Comparison of ENCODE assay signal across 8 mouse cellular contexts in the genomic region with DNA sequence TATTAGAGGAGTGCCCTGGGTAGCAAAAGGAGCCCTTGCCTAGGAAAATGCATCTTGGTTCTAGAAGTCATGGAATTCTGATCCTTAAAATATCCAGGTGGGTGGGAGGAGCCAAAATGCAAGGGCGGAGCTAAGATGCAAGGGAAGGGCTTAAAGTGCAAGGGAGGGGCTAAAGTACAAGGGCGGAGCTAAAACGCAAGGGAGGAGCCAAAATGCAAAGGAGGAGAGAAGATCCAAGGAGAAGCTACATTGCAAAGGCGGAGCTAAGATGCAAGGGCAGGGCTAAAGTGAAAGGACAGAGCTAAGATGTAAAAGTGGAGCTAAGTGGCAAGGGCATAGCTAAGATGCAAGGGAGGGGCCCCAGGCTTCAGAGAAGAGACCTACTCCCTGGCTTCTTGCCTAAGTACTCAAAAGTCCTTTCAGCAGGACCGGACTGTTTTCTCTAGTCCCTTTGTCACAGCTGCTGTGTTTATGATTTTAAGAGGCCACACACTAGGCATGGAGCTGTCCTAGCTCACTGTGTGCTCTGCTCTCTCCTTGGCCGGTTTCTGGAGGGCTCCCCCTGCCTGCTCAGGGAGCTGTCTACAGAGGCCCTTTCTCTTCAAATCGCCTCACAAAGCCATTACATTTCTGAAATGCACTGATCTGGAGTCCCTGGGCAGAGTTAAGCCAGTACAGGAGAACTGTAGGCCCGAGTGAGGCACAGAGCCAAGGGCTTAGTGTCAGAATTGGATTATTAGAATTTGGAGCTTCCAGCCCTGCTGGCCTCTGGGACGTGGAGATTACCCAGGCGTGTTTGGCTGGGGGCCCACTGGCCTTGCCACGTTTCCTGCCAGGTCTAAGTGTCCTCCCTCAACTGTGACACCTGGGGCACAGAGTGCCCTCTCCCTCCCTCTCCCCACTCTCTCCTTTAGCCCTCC. TPM values are rescaled to one million over a fixed set of nuclear protein-coding genes. Genes with fewer than 3 reads are reported as not detected.
A peak's percentile ranks its signal among the peaks of the same experiment; 100 is the strongest.
DNase-seq lines count a peak whose midpoint lies in the region; ATAC-seq and TF ChIP-seq lines count a peak whose summit lies in the region.

No protein-coding gene starts in this region.

- H3K27ac ChIP-seq in midbrain, embryonic 11.5 days (ENCODE audit: low read depth, low read length): no peak overlapping the region
- H3K27ac ChIP-seq in midbrain, embryonic 10.5 days (replicated peaks): no peak overlapping the region; the same call in 1 of the 2 replicates
- 0 out of 2 replicates have a peak overlapping the region, but pooled peaks have one; percentile 10 for H3K27ac ChIP-seq in cerebellum, adult 2 months (ENCODE audit: insufficient read depth, low read length)
- peak overlapping the region; percentile 7; the same call in 1 of the 2 replicates for H3K27ac ChIP-seq in intestine, postnatal 0 days (ENCODE audit: low read depth, low read length)
- H3K27ac ChIP-seq in midbrain, embryonic 14.5 days (replicated peaks; ENCODE audit: low read depth, low read length): peak overlapping the region; percentile 57

- no peaks in the 10 kb centered on the region for H3K36me3 ChIP-seq in midbrain, embryonic 11.5 days (ENCODE audit: control insufficient read depth, insufficient read depth, low read length)
- no peaks in the 10 kb centered on the region for H3K36me3 ChIP-seq in midbrain, embryonic 10.5 days
- H3K36me3 ChIP-seq in intestine, postnatal 0 days (ENCODE audit: control insufficient read depth, insufficient read depth): no peaks in the 10 kb centered on the region
- no peaks in the 10 kb centered on the region for H3K36me3 ChIP-seq in midbrain, embryonic 14.5 days (ENCODE audit: control insufficient read depth, insufficient read depth, low read length)

- no peak for TF ChIP-seq POLR2A in cerebellum, adult 2 months (IDR thresholded peaks at IDR 0.05; ENCODE audit: borderline replicate concordance, insufficient read depth, low read length)

- DNase-seq in midbrain, embryonic 11.5 days (ENCODE audit: low spot score, missing footprints): peak; percentile 75
- DNase-seq in midbrain, embryonic 10.5 days (ENCODE audit: low spot score): no peak
- peak; percentile 67 to 78 for DNase-seq in cerebellum, adult 2 months
- DNase-seq in midbrain, embryonic 14.5 days: peak; percentile 75
- DNase-seq in frontal cortex, adult 2 months (ENCODE audit: extremely low spot score in 1 of 2, low spot score in 1 of 2): no peak
- DNase-seq in layer of hippocampus, adult 11-12 months (ENCODE audit: low spot score): no peak
- no peak for DNase-seq in layer of hippocampus, postnatal 14 days (ENCODE audit: low spot score in 2 of 2)

- H3K27me3 ChIP-seq in midbrain, embryonic 11.5 days (ENCODE audit: control insufficient read depth, insufficient read depth, low read length): no peaks in the 10 kb centered on the region
- H3K27me3 ChIP-seq in midbrain, embryonic 10.5 days (ENCODE audit: low read depth, poor library complexity, severe bottlenecking): no peaks in the 10 kb centered on the region; the same call in 1 of the 2 replicates
- no peaks in the 10 kb centered on the region for H3K27me3 ChIP-seq in cerebellum, adult 2 months (ENCODE audit: control insufficient read depth, insufficient read depth, low read length)
- no peaks in the 10 kb centered on the region for H3K27me3 ChIP-seq in intestine, postnatal 0 days (replicated peaks; ENCODE audit: control insufficient read depth, insufficient read depth, low read length)
- no peaks in the 10 kb centered on the region for H3K27me3 ChIP-seq in midbrain, embryonic 14.5 days (ENCODE audit: control insufficient read depth, insufficient read depth, low read length)

- no peak overlapping the region for H3K9ac ChIP-seq in midbrain, embryonic 11.5 days (ENCODE audit: low read length)
- H3K9ac ChIP-seq in intestine, postnatal 0 days (ENCODE audit: low read depth, low read length): no peak overlapping the region
- no peak overlapping the region for H3K9ac ChIP-seq in midbrain, embryonic 14.5 days (replicated peaks; ENCODE audit: low read length)

- WGBS in midbrain, embryonic 11.5 days: 51% methylated on average over 11 of the region's 11 CpGs
- WGBS in midbrain, embryonic 10.5 days: 58% methylated on average over 11 of the region's 11 CpGs
- WGBS in cerebellum, adult 2 months: 32% methylated on average over 11 of the region's 11 CpGs
- WGBS in intestine, postnatal 0 days: 38% methylated on average over 11 of the region's 11 CpGs
- WGBS in midbrain, embryonic 14.5 days: 39% methylated on average over 11 of the region's 11 CpGs

- no peak for ATAC-seq in midbrain, embryonic 11.5 days (ENCODE audit: low FRiP score)
- ATAC-seq in intestine, postnatal 0 days: peak; percentile 48
- ATAC-seq in midbrain, embryonic 14.5 days (ENCODE audit: low FRiP score, low TSS enrichment): peak; percentile 43; the same call in 1 of the 2 replicates

- H3K4me1 ChIP-seq in midbrain, embryonic 11.5 days (ENCODE audit: control insufficient read depth, insufficient read depth, low read length): no peaks in the 10 kb centered on the region
- peaks cover 23% of the 10 kb centered on the region for H3K4me1 ChIP-seq in midbrain, embryonic 10.5 days
- peaks cover 18% of the 10 kb centered on the region for H3K4me1 ChIP-seq in cerebellum, adult 2 months (ENCODE audit: control insufficient read depth, insufficient read depth, low read length)
- H3K4me1 ChIP-seq in intestine, postnatal 0 days (replicated peaks; ENCODE audit: control insufficient read depth, insufficient read depth, low read length): no peaks in the 10 kb centered on the region
- H3K4me1 ChIP-seq in midbrain, embryonic 14.5 days (ENCODE audit: control insufficient read depth, insufficient read depth, low read length): 0 out of 2 replicates have a peak, but pooled peaks cover 5% of the 10 kb centered on the region

- H3K4me3 ChIP-seq in midbrain, embryonic 11.5 days (ENCODE audit: low read depth, low read length): no peak overlapping the region
- no peak overlapping the region for H3K4me3 ChIP-seq in midbrain, embryonic 10.5 days
- H3K4me3 ChIP-seq in cerebellum, adult 2 months (replicated peaks; ENCODE audit: insufficient read depth, low read depth, low read length): no peak overlapping the region
- H3K4me3 ChIP-seq in intestine, postnatal 0 days (ENCODE audit: low read depth, low read length): no peak overlapping the region
- no peak overlapping the region for H3K4me3 ChIP-seq in midbrain, embryonic 14.5 days (replicated peaks; ENCODE audit: low read depth, low read length)

- H3K4me2 ChIP-seq in midbrain, embryonic 11.5 days: no peak overlapping the region
- H3K4me2 ChIP-seq in intestine, postnatal 0 days (replicated peaks; ENCODE audit: low read depth): no peak overlapping the region
- no peak overlapping the region for H3K4me2 ChIP-seq in midbrain, embryonic 14.5 days (ENCODE audit: low read length)

- TF ChIP-seq CTCF in cerebellum, adult 2 months (IDR thresholded peaks at IDR 0.05; ENCODE audit: borderline replicate concordance, insufficient read depth, low read depth, low read length): no peak
- TF ChIP-seq CTCF in intestine, postnatal 0 days (IDR thresholded peaks at IDR 0.05; ENCODE audit: low read depth): peak; percentile 52

- H3K9me3 ChIP-seq in midbrain, embryonic 11.5 days (ENCODE audit: control insufficient read depth, low read length): no peaks in the 10 kb centered on the region
- H3K9me3 ChIP-seq in midbrain, embryonic 10.5 days (replicated peaks): no peaks in the 10 kb centered on the region
- no peaks in the 10 kb centered on the region for H3K9me3 ChIP-seq in intestine, postnatal 0 days (ENCODE audit: control insufficient read depth)
- no peaks in the 10 kb centered on the region for H3K9me3 ChIP-seq in midbrain, embryonic 14.5 days (ENCODE audit: control insufficient read depth, low read length)

RNA-seq across cellular contexts. Expression of a gene that starts 8.2 kb away (rescaled TPM):
- 30.0 and 37.3 TPM in 2 replicates for polyA plus RNA-seq in midbrain, embryonic 11.5 days (2014; fragmentation: Nextera tagmentation; extraction: Ambion mirVana)
- polyA plus RNA-seq in midbrain, embryonic 10.5 days (2016; fragmentation: Nextera tagmentation; extraction: Ambion mirVana): 56.5 and 69.5 TPM in 2 replicates
- polyA plus RNA-seq in cerebellum, adult 2 months (2012; rRNA removed): 66.0 and 80.2 TPM in 2 replicates
- polyA plus RNA-seq in intestine, postnatal 0 days (2015; fragmentation: Nextera tagmentation; extraction: Ambion mirVana): 56.7 and 59.7 TPM in 2 replicates
- polyA plus RNA-seq in midbrain, embryonic 14.5 days (2014; fragmentation: Nextera tagmentation; extraction: Ambion mirVana): 14.6 and 18.6 TPM in 2 replicates
- 66.5 and 67.1 TPM in 2 replicates for polyA plus RNA-seq in frontal cortex, adult 2 months (2012; rRNA removed)
- 10 to 100 TPM; 78.9 to 87.5 TPM for total RNA-seq in layer of hippocampus, postnatal 14 days (2021)

RNA-seq across cellular contexts. Expression of a gene that starts 28.0 kb away (rescaled TPM):
- 1.1 and 2.3 TPM in 2 replicates for polyA plus RNA-seq in midbrain, embryonic 11.5 days (2014; fragmentation: Nextera tagmentation; extraction: Ambion mirVana)
- 1.2 and 1.3 TPM in 2 replicates for polyA plus RNA-seq in midbrain, embryonic 10.5 days (2016; fragmentation: Nextera tagmentation; extraction: Ambion mirVana)
- polyA plus RNA-seq in cerebellum, adult 2 months (2012; rRNA removed): 278 and 294 TPM in 2 replicates
- polyA plus RNA-seq in intestine, postnatal 0 days (2015; fragmentation: Nextera tagmentation; extraction: Ambion mirVana): 0.57 and 0.90 TPM in 2 replicates
- 6.6 and 6.9 TPM in 2 replicates for polyA plus RNA-seq in midbrain, embryonic 14.5 days (2014; fragmentation: Nextera tagmentation; extraction: Ambion mirVana)
- 291 and 354 TPM in 2 replicates for polyA plus RNA-seq in frontal cortex, adult 2 months (2012; rRNA removed)
- total RNA-seq in layer of hippocampus, postnatal 14 days (2021): 100 to 1,000 TPM; 107 to 115 TPM

RNA-seq across cellular contexts. Expression of a gene that starts 31.4 kb away (rescaled TPM):
- polyA plus RNA-seq in midbrain, embryonic 11.5 days (2014; fragmentation: Nextera tagmentation; extraction: Ambion mirVana): 55.1 and 64.6 TPM in 2 replicates
- polyA plus RNA-seq in midbrain, embryonic 10.5 days (2016; fragmentation: Nextera tagmentation; extraction: Ambion mirVana): 66.7 and 68.7 TPM in 2 replicates
- 34.0 and 36.1 TPM in 2 replicates for polyA plus RNA-seq in cerebellum, adult 2 months (2012; rRNA removed)
- 10.1 and 12.2 TPM in 2 replicates for polyA plus RNA-seq in intestine, postnatal 0 days (2015; fragmentation: Nextera tagmentation; extraction: Ambion mirVana)
- 29.1 and 37.2 TPM in 2 replicates for polyA plus RNA-seq in midbrain, embryonic 14.5 days (2014; fragmentation: Nextera tagmentation; extraction: Ambion mirVana)
- 27.9 and 28.9 TPM in 2 replicates for polyA plus RNA-seq in frontal cortex, adult 2 months (2012; rRNA removed)
- total RNA-seq in layer of hippocampus, postnatal 14 days (2021): 10 to 100 TPM; 31.1 to 32.2 TPM

RNA-seq across cellular contexts. Expression of a gene that starts 47.0 kb away (rescaled TPM):
- 21.6 and 23.5 TPM in 2 replicates for polyA plus RNA-seq in midbrain, embryonic 11.5 days (2014; fragmentation: Nextera tagmentation; extraction: Ambion mirVana)
- polyA plus RNA-seq in midbrain, embryonic 10.5 days (2016; fragmentation: Nextera tagmentation; extraction: Ambion mirVana): 60.0 and 65.2 TPM in 2 replicates
- polyA plus RNA-seq in cerebellum, adult 2 months (2012; rRNA removed): 14.9 and 16.1 TPM in 2 replicates
- polyA plus RNA-seq in intestine, postnatal 0 days (2015; fragmentation: Nextera tagmentation; extraction: Ambion mirVana): 100 and 113 TPM in 2 replicates
- polyA plus RNA-seq in midbrain, embryonic 14.5 days (2014; fragmentation: Nextera tagmentation; extraction: Ambion mirVana): 13.8 and 14.6 TPM in 2 replicates
- 13.1 and 14.9 TPM in 2 replicates for polyA plus RNA-seq in frontal cortex, adult 2 months (2012; rRNA removed)
- total RNA-seq in layer of hippocampus, postnatal 14 days (2021): 1 to 10 TPM; 8.5 to 9.9 TPM

Comparison
In these comparisons a context has a peak if more than half of its experiments do, and no peak if none do; other contexts are left out.
1. DNase-seq: peak in midbrain, embryonic 11.5 days (single experiment), cerebellum, adult 2 months (2 of 2) and midbrain, embryonic 14.5 days (single experiment); none in midbrain, embryonic 10.5 days (single experiment), frontal cortex, adult 2 months (0 of 2), layer of hippocampus, adult 11-12 months (single experiment) and layer of hippocampus, postnatal 14 days (0 of 2).
2. H3K27ac ChIP-seq: peak in cerebellum, adult 2 months (single experiment), intestine, postnatal 0 days (single experiment) and midbrain, embryonic 14.5 days (single experiment); none in midbrain, embryonic 11.5 days (single experiment) and midbrain, embryonic 10.5 days (single experiment).
3. RNA of a gene that starts 28.0 kb away (polyA plus RNA-seq): 278 to 294 TPM in cerebellum, adult 2 months and 291 to 354 TPM in frontal cortex, adult 2 months; 6.6 to 6.9 TPM in midbrain, embryonic 14.5 days, 1.2 to 1.3 TPM in midbrain, embryonic 10.5 days, 1.1 to 2.3 TPM in midbrain, embryonic 11.5 days and 0.57 to 0.90 TPM in intestine, postnatal 0 days; every median in the first group is over 10 times any median in the second.